Mouse (Mus musculus): ENCODE measurements at regions not wholly inside any gene's neighbourhood (a gene's known extent, or its start where the extent isn't known, plus 50 kb on each side); places are given as distances from the start of the nearest gene placed in this dataset.
A peak's percentile ranks its signal among the peaks of the same experiment; 100 is the strongest.

DNA sequence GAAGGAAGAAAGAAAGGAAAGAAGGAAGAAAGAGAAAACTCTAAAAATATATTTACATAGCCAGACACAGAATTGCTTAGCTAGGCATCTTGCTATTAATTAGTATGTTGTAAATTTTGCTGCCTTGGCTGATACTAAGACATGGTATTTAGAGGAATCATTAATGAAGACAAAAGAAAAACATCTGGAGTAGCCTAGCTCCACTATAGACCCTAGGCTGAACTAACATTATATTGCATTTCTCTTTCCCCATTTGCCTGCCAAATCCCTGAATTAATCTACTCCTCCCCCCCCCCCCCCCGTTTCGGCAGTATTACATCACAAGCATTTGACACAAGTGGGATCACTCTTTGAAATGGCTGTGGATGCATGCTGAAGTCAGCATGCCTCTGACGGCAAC, 206.1 kb upstream of the Tet2 start:
- DNase-seq, result no peak

DNA sequence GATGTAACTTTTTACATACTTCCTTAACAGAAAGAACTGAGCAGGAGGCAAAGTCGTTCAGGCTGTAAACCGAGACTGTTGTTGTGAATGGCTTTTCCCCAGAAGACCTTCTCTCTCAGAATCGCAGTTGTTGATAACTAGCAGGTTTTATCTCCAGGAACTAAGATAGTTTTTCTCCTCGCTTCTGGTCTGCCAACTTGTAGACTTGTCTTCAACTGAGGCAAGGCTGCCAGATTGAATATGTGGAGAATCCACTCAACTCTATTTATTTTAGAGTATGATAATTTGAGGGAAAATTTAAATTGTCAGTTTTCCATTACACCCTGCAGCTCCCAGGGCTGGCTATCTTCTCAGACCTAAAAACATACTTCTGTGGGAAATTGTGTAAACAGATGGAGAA, 206.6 kb upstream of the Tet2 start:
- DNase-seq, result no peak

DNA sequence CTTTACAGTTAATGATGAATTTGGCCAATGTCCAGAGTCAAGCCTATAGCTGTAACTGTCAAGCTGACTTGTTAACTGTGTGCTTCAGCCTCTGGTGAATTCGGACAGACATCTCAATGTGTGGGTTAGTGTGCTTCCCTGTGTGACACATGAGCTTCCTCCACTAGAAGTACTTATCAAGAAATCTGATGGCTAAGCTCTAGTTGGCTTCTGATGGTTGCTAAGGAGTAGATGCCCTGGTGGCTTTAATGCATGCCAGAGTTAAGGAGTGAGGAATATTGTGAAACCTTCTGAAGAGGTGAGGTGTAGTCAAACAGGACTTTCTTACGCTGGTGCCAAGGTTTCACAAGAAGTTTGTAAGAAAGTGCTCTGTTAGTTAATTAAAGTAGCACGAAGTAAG, 208.1 kb upstream of the Tet2 start:
- DNase-seq, result no peak

DNA sequence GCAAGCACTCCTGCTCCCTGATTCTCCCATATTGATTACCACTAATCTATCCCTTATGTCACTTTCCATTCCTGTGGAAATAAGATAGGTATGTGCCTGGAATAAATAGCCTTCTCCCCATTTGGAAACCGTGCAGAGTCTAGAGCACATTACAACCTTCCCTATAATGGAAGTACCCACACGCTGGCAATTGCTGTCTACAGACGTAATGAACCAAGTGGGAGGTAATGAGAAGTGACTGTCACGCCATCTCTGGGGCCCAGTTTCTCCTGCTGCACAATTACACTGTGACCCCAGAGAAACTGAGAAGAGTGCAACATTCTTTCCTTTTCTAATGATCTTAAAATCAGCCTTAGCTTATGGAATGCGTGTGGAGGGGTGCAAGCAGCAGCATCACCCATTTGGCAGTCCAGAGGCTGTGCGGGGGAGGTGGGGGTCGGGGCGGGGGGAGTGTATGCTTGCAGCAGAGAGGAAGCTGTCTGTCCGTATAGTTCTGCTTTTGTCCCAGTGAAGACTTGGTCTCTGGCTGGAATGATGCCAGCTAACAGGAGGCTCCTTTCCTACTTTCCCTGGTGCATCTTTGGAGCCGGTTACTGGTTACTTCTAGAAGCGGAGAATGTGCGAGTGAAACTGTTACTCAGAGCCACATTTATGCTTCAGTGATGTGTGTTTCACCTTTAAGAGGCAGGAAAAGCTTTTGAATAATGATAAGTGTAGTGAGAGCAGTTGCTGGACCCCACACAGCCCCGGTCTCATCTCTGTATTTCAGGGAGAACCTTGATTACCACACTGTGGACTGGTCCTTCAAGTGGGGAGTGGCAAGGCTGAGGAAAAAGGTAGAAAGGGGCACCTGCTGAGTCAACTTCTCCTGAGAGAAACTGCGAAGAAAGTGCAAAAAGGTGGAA, 209.3 kb upstream of the Tet2 start:
- no peak for DNase-seq

DNA sequence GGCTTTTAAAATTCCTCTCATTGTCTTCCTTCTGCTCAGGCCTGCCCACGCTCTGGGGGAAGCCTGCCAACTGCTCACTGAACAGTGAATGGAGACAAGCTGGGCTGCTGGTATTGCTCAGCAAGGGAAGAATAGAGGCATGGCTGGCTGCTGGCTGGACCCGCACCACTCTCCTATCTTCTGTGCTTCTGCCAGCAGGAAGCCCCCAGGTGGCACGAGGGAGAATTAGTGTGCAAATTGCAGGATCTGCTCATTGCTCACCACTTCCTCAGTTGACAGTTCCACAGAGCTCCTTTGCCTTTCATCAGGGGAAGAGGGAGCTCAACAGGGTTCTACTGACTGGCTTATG, 209.9 kb upstream of the Tet2 start:
- peak; percentile 3 for DNase-seq

DNA sequence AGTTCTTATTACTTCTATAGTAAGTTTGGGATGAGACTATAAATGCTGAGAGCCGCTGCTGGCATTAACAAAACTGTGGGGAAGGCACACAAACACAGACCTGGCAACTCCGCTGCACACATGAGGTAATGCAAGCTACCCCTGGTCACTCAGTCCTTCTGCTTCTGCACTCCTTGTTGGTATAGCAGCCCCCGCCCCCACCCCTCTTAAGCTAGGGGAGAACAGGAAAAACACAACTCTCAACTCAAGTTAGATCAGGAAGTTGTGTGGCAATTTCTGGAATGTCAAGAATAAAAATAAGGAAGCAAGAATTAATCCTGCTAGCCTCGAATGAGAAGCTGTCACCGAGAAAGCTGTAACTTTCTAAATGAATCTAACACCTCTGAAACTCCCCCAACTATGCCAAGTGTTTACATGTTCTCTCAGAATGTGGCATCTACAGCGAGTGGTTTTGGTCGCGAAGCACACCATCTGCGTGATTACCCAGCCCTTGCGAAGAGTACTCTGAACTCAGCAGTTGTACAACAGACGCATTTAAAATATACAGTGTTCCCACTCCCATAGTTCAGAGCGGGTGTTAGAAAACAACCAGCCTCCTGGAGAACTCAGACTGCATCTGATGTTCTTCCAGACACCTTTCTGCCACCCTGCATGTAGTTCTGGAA, 212.9 kb upstream of the Tet2 start:
- DNase-seq, result no peak

DNA sequence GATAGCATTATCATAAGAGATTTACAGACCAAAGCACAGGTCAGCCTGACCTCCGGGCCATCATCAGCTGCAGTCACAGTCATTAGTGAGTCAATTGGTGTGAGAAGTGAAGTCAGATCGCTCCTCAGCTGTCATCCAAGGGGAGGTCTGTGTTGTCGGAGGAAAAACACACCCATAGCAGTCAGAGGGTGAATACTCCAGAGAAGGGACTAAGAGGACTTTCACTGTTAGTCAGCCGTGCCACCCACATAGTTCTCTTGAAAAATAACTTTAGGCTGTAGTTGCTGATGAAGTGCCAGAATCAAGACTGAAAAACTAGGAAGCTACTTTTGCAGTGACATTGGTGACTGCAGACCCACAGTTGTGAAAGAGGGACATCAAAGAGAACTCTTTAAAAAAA, 213.5 kb upstream of the Tet2 start:
- DNase-seq, result no peak

DNA sequence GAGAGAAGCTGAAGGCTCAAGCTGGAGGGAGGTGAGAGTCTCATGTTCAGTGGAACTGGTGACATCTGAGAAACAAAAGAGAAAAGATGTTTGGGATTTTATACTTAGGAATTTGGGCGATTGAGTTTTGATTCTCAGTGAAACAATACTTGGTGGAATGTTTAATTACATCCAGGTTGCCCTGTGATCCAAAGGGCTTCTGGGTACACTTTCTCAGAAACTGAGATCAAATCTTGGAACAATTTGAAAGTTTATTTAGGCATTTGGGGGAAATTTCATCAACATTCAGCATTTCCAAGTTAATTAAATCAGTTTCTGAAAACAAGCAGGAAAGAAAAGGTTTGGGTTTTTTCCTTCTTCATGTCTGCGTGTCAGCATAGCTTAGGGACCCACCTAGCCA, 214.7 kb upstream of the Tet2 start:
- DNase-seq, result no peak

DNA sequence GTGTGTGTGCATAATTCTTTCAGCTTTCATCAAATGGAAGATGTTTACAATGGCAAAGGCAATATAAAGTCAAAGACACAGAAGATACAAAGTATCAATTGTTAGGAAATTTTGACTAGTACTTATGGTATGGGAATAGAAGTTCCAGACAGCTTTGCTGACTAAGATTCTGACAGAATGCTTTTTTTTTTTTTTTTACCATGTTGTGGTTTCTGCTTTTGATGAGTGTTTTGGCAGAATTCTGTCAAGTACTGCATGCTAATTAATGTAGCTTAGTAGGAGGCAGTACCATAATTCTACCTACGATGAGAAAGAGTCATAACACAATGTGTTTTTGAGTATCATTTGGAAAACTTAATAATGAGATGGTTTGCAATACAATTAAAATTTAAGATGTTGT, 215.3 kb upstream of the Tet2 start:
- DNase-seq, result no peak

DNA sequence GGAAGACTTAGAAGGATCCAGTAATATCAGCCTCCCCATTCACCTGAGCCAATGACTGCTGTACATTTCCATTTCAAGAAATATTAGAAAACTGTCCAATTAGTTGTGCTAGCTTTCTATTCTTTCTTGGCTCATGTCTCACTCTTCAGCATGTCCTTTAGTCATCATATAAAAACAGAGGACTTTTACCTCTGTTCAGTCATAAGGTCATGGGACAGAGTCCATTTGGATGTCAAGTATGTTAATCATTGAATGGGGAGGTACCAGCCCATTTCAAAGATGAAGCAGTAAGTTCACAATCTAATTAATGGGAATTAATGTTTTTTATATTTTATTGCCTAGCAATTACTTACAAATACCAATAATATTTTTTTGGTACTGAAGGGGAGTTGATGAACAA, 218.8 kb upstream of the Tet2 start:
- DNase-seq, result no peak

DNA sequence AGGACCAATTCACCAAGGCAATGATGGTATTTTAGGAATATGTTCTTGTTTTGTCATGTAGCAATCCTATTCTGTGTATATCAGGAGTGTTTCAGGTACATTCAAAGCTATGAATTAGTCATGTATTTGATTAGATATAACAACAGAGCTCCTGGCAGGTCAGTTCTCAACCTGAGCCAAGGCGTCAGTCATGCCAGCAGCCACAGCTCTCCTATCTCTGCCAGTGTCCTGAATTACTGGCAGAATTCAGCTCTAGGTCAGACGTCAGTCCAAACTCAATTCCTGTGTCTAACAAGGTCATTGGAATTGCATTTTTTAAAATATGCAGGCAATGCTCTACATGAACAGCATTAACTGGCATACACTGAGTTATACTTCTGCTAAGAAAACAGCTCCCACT, 228.6 kb upstream of the Tet2 start:
- no peak for DNase-seq

DNA sequence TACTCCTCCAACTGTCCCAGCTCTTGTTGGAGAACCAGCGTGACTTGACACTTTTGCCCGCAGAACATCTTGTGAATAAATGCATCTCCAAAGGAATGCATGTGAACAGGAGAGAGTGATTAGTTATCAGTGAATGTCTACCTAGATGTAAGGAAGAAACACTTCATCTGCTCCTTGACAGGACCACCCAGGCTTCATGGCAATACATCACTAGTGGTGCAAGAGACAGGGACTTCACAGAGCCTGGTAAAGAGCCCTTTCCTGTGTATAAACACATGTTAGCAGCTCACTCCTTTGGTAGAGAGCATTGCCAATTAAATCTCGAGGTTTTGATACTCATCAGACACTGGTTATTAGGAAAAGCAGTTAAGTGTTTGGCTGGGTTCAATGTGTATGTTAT, 229.3 kb upstream of the Tet2 start:
- no peak for DNase-seq

DNA sequence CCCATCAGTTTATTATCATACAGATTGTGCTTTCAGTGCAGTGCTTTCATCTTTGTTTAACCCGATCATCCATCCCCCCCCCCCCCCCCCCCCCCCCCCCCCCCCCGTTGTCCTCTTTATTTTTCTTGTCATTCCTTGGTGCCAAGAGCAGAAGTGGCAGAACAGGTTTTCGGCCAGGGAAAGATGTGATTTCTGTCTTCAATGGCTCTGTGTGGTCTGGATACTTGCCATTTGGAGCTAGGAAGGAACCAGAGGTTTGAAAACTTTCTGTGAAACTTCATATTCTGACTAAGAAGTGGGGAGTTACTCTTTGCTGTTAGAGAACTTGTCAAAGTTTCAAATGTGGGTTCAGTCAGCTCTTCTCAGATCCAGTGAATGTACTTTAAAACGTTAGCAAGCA, 231.1 kb upstream of the Tet2 start:
- DNase-seq, result no peak

DNA sequence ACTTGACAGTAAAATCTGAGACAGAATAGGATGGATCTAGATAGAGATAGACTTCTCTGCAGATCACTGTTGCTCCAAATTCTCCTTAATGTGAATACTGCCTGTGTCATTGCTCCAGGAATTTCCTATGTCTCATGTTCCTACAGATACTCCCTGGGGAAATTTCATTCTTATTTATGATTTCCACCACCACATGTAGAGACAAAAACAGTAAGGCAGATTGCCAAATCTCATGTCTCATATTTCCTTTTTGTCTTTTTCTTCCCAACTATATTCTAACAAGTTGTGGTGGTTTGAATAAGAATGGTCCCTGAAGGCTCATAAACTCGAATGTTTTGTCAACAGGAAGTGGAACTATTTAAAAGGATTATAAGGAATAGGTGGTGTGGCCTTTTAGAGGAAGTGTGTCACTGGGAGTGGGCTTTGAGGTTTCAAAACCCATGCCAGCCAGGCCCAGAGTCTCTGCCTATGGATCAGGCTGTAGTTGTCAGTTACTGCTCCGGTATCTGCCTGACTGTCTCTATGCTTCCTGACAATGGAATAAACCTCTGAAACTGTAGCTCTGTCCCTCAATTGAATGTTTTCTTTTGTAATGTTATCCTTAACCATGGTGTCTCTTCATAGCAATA, 234.3 kb upstream of the Tet2 start:
- no peak for DNase-seq

DNA sequence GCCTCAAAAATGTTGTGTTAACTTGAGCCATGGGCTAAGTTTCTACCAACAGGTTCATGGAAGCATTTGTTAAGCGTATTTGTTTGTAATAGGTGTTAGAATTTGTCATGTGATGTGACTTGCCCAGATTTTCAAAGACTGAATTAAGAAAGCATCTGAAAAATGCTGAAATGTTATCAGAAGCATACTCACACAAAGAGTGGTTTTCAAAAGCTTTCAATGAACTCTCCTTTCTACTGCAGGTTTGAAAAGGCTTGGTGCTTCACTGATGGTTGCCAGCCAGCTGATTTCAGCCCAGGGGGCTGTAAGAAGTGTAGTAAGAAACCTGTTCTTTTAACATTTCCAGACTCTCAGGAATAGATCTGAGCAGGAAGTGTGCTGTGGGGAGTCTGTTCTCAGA, 238.1 kb upstream of the Tet2 start:
- DNase-seq, result no peak

DNA sequence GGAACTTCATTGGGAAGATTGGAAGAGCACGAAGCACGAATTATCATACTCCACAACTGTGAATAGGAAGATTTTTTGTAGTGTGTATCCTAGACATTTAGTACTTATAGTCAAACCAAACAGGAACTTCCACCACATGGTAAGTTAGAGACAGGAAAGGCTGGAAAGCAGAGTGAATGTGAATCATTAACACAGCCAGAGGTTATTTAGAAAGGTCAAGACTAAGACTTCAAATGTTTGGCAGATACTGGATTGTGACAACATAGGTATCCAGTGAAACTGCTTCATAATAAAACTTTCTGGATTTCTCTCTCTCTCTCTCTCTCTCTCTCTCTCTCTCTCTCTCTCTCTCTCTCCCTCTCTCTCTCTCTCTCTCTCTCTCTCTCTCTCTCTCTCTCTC, 246.4 kb upstream of the Tet2 start:
- no peak for DNase-seq

DNA sequence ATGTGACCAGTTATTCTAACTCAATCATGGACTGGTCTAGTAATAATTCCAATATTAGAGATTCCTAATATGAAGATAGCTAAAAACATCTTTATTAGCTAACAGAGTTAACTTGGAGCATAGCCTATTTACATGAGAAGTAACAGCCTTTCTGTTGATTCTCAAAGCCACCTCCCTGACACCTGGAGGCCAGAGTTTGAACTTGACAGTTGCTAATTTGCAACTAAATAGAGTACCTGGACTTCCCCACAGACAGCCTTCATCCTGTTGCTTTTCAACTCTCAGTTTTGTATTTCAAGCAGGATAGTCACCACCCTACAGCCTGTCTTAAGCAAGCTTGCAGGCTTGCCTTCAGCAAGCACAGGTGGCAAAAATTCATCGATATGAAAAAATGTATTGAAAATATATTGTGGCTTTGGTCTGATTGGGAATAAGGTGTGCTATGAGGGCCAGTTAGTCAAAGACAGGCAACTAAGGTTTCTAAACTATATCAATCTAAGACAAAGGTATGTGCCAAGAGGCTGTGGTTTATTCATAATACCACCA, 264.1 kb upstream of the Tet2 start:
- DNase-seq, result no peak

DNA sequence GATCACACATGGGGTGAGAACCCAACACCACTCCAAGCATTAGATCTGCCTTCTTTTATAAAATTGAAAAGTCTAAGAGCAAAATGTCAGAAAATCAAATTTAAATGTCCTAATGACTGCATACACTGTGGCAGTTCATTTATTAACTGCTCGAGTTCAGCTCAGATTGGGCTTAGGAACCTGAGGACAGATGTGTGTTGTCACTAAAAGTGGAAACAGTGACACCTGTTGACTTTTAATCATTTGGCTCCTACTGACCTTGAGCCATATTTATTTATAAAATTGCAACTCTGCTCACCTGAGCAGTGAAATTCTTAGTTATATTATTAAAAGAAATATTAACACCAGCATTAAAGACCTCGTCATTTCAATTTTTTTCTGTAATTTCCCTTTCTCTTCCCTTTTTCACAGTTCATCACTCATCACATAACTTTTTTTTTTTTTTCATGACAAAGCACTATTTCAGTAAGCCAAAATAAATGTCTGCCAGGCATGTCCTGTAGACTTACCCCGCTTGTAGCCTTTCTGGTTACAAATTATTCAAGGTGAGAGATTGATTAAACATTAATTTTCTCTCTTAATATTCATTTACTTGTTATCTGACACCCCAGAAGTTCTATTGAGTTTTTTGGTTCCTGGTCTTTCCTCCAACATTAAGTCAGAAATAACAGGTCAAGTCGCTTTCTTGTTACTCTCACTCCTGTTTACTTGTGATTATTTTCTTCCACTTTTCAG, 274.2 kb upstream of the Tet2 start:
- DNase-seq, result no peak

DNA sequence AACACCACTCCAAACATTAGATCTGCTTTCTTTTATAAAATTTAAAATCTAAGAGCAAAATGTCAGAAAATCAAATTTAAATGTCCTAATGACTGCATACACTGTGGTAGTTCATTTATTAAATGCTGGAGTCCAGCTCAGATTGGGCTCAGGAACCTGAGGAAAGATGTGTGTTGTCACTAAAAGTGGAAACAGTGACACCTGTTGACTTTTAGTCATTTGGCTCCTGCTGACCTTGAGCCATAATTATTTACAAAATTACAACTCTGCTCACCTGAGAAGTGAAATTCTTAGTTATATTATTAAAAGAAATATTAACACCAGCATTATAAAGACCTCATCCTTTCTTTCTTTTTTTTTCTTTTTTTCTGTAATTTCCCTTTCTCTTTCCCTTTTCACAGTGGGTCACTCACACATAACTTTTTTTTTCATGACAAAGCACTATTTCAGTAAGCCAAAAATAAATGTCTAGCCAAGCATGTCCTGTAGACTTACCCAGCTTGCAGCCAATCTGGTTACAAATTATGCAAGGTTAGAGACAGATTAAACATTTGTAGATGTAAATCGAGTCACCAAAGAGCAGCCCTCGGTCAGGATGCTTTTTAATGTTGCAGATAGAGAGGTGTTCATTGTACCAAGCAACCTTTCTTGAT, 288.9 kb upstream of the Tet2 start:
- no peak for DNase-seq

DNA sequence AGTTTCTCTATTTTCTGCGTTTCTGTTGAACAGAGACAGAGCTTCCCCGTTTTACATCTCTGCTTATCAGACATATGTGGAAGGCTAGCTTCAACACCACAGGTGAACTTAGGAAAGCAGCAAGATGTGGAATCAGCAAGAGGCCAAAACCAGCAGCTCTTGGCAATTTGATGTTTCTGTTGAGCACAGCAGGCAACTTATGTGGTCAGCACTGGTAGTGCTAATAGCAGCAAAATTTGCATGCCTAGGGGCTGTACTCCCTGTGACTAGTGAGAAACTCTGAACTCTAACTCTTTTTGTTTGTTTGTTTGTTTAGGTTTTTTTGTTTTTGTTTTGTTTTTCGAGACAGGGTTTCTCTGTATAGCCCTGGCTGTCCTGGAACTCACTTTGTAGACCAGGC, 289.5 kb upstream of the Tet2 start:
- DNase-seq, result no peak

DNA sequence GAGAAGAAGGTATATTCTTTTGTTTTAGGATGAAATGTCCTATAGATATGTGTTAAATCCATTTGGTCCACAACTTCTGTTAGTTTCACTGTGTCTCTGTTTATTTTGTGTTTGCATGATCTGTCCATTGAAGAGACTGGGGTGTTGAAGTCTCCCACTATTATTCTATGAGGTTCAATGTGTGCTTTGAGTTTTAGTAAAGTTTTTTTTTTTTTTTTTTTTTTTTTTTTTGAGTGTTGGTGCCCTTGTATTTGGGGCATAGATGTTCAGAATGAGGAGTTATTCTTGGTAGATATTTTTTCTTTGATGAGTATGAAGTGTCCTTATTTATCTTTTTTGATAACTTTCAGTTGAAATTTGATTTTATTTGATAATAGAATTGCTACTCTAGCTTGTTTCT, 301.4 kb upstream of the Tet2 start:
- no peak for DNase-seq

DNA sequence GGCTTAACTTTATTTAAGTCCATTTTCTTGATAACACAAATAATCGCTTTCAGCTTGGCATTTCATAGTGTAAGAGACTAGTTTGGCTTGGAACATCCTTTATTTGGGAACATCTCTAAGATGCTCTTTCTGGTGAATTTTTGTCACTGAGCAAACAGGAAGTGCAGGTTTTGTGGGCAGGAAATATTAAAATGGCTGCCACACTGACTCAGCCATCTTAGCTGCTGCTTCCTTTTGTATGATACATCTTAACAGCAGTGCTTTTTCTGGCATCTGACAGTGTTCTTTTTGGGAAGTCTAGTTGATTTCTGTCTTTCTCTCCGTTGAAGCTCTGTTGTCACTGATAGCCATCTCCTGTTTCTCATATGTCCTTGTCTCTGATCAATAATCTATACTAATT, 329.4 kb upstream of the Tet2 start:
- DNase-seq, result no peak
